Comparison of ENCODE assay signal across 8 mouse cellular contexts in the genomic region with DNA sequence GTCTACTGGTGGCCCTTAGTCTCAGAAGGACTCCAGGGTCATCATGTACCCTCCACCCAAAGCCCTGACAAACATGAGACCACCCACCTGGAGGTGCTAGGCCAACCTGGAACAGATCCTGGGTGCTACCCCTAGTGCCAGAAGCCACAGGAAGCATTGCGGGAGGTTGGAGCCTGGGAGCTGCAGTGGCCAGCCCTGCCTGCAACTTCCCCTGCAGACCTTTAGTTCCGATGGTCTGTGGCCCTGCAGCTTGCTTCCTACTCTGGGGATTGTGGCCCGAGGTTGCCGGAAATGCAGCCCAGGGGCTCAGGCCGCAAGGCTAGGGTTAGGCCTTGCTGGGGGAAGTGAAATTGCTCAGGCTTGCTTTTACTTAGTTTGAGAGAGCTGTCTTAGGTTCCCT. TPM values are rescaled to one million over a fixed set of nuclear protein-coding genes. Genes with fewer than 3 reads are reported as not detected.
DNase-seq lines count a peak whose midpoint lies in the region; ATAC-seq lines count a peak whose summit lies in the region.

A gene (minus strand): TSS at position 284 of the 400 bp plus-strand sequence.

- no peaks in the 10 kb centered on the region for H3K4me1 ChIP-seq in midbrain, embryonic 10.5 days
- H3K4me1 ChIP-seq in forebrain, embryonic 13.5 days, result no peaks in the 10 kb centered on the region

- peak; percentile 61 for ATAC-seq in megakaryocyte-erythroid progenitor cell, adult 5-6 weeks (replicated peaks; ENCODE audit: low FRiP score, low TSS enrichment, poor library complexity, severe bottlenecking)
- ATAC-seq in forebrain, embryonic 13.5 days, result no peak

- peak; percentile 3 to 9 for DNase-seq in kidney, adult 8-10 months
- DNase-seq in kidney, adult 18-20 months, result no peak
- DNase-seq in brain, adult 2 months (ENCODE audit: low read depth, low spot score), result peak; percentile 49
- peak; percentile 6 to 14 for DNase-seq in layer of hippocampus, postnatal 10 days (ENCODE audit: low spot score in 2 of 2)
- DNase-seq in midbrain, embryonic 10.5 days (ENCODE audit: low spot score), result no peak
- no peak for DNase-seq in c-Kit-positive CD71-positive TER-119-positive erythroid progenitor cells, embryonic 14.5 days (ENCODE audit: low spot score)

- no peaks in the 10 kb centered on the region for H3K36me3 ChIP-seq in midbrain, embryonic 10.5 days
- no peaks in the 10 kb centered on the region for H3K36me3 ChIP-seq in forebrain, embryonic 13.5 days (ENCODE audit: poor library complexity, severe bottlenecking)

- H3K27me3 ChIP-seq in midbrain, embryonic 10.5 days (ENCODE audit: low read depth, poor library complexity, severe bottlenecking), result peaks cover 11% of the 10 kb centered on the region
- H3K27me3 ChIP-seq in forebrain, embryonic 13.5 days, result no peaks in the 10 kb centered on the region

- H3K9ac ChIP-seq in forebrain, embryonic 13.5 days, result no peak within 1 kb of the TSS

- 77% methylated on average over 5 of the region's 5 CpGs for WGBS in midbrain, embryonic 10.5 days
- WGBS in forebrain, embryonic 13.5 days, result 83% methylated on average over 5 of the region's 5 CpGs

- H3K9me3 ChIP-seq in midbrain, embryonic 10.5 days (replicated peaks), result no peaks in the 10 kb centered on the region
- no peaks in the 10 kb centered on the region for H3K9me3 ChIP-seq in forebrain, embryonic 13.5 days (replicated peaks)

- no peak within 1 kb of the TSS for H3K27ac ChIP-seq in midbrain, embryonic 10.5 days (replicated peaks)
- H3K27ac ChIP-seq in forebrain, embryonic 13.5 days, result no peak within 1 kb of the TSS

- H3K4me2 ChIP-seq in forebrain, embryonic 13.5 days, result no peak within 1 kb of the TSS

- H3K4me3 ChIP-seq in midbrain, embryonic 10.5 days, result no peak within 1 kb of the TSS
- no peak within 1 kb of the TSS for H3K4me3 ChIP-seq in forebrain, embryonic 13.5 days

RNA-seq across cellular contexts. Expression of the gene that starts here (rescaled TPM):
- total RNA-seq in layer of hippocampus, postnatal 10 days (2021), result 1 to 10 TPM; 1.0 to 1.3 TPM
- total RNA-seq in megakaryocyte-erythroid progenitor cell, adult 5-6 weeks (2014; fragmentation: Nextera tagmentation), result 1.6 TPM in 1 of 2 replicates, not detected in the other
- not detected in 2 replicates for total RNA-seq in megakaryocyte-erythroid progenitor cell, adult 5-6 weeks (2017)
- polyA plus RNA-seq in midbrain, embryonic 10.5 days (2016; fragmentation: Nextera tagmentation; extraction: Ambion mirVana), result 0.19 and 0.22 TPM in 2 replicates
- 0.18 and 0.30 TPM in 2 replicates for polyA plus RNA-seq in forebrain, embryonic 13.5 days (2015; fragmentation: Nextera tagmentation; extraction: Ambion mirVana)

Comparison
In these comparisons a context has a peak if more than half of its experiments do, and no peak if none do; other contexts are left out.
1. DNase-seq: peak in kidney, adult 8-10 months (2 of 2), brain, adult 2 months (single experiment) and layer of hippocampus, postnatal 10 days (2 of 2); none in kidney, adult 18-20 months (single experiment), midbrain, embryonic 10.5 days (single experiment) and c-Kit-positive CD71-positive TER-119-positive erythroid progenitor cells, embryonic 14.5 days (single experiment).